Mouse (Mus musculus) lung, postnatal 10 days (tissue): Measurements from ENCODE around the gene Tmem50b.
A peak's percentile ranks its signal among the peaks of the same experiment; 100 is the strongest.
"Not testable (repeated sequence)": the region's sequence is repeated elsewhere in the genome, so short reads cannot be mapped to it uniquely, and the experiment has no call there.

Source experiments
- DNase-seq: peaks from one replicate; pipeline ENCODE4 v3.0.0; 2021

The Tmem50b gene

GRCm38 (mm10) chr16:91597672-91598010 lies at the start of gene Tmem50b:
Tmem50b (minus strand) TSS chr16:91597800.
- DNase-seq, result peak; percentile 99

GRCm38 (mm10) chr16:91646681-91647419 lies 49.2 kb upstream of the Tmem50b start, which contains the start of gene Gart:
Gart (minus strand) TSS chr16:91646952.
- DNase-seq, result peak; percentile 97

GRCm38 (mm10) chr16:91645995-91646602 lies 48.5 kb upstream of the Tmem50b start:
- peak; percentile 17 for DNase-seq

- not testable (repeated sequence) for DNase-seq
Observed at GRCm38 (mm10) chr16:91645420-91645819, 47.8 kb upstream of the Tmem50b start.

GRCm38 (mm10) chr16:91644901-91645300 lies 47.3 kb upstream of the Tmem50b start:
- DNase-seq, result no peak

GRCm38 (mm10) chr16:91640171-91640570 lies 42.6 kb upstream of the Tmem50b start:
- no peak for DNase-seq

- no peak for DNase-seq
Observed at GRCm38 (mm10) chr16:91639636-91640035, 42.0 kb upstream of the Tmem50b start.

- DNase-seq, result no peak
Observed at GRCm38 (mm10) chr16:91639161-91639560, 41.6 kb upstream of the Tmem50b start.

- DNase-seq, result no peak
Observed at GRCm38 (mm10) chr16:91633641-91634040, 36.0 kb upstream of the Tmem50b start.

- DNase-seq, result no peak
Observed at GRCm38 (mm10) chr16:91632940-91633339, 35.3 kb upstream of the Tmem50b start.

GRCm38 (mm10) chr16:91632439-91632838 lies 34.8 kb upstream of the Tmem50b start:
- peak; percentile 56 for DNase-seq

GRCm38 (mm10) chr16:91630584-91630983 lies 33.0 kb upstream of the Tmem50b start:
- no peak for DNase-seq

- DNase-seq, result no peak
Observed at GRCm38 (mm10) chr16:91629749-91630148, 32.1 kb upstream of the Tmem50b start.

- DNase-seq, result no peak
Observed at GRCm38 (mm10) chr16:91628673-91629072, 31.1 kb upstream of the Tmem50b start.

GRCm38 (mm10) chr16:91627831-91628230 lies 30.2 kb upstream of the Tmem50b start:
- no peak for DNase-seq

GRCm38 (mm10) chr16:91623074-91623473 lies 25.5 kb upstream of the Tmem50b start:
- DNase-seq, result no peak

- DNase-seq, result peak; percentile 78
Observed at GRCm38 (mm10) chr16:91620991-91621390, 23.4 kb upstream of the Tmem50b start.

- DNase-seq, result no peak
Observed at GRCm38 (mm10) chr16:91620185-91620584, 22.6 kb upstream of the Tmem50b start.

GRCm38 (mm10) chr16:91618511-91619501 lies 21.2 kb upstream of the Tmem50b start, which contains the start of gene Dnajc28:
Dnajc28 (minus strand) TSS chr16:91619026.
- peak; percentile 88 for DNase-seq

- DNase-seq, result no peak
Observed at GRCm38 (mm10) chr16:91614552-91614951, 17.0 kb upstream of the Tmem50b start.

- DNase-seq, result no peak
Observed at GRCm38 (mm10) chr16:91612525-91612924, 14.9 kb upstream of the Tmem50b start.

GRCm38 (mm10) chr16:91611248-91611647 lies 13.6 kb upstream of the Tmem50b start:
- peak; percentile 51 for DNase-seq
